Mouse (Mus musculus) kidney, adult 11 months (tissue): ENCODE results near the gene AI837181.

Source experiments
- DNase-seq: peaks from one replicate; pipeline ENCODE4 v3.0.0; 2022

Gene AI837181

GRCm38 (mm10) chr19:5474281-5475068 is 49.5 kb downstream of the AI837181 start:
- DNase-seq, result no peak

- no peak for DNase-seq
Observed at GRCm38 (mm10) chr19:5475069-5475714, 50.2 kb downstream of the AI837181 start.
